Mouse (Mus musculus): ENCODE results near the gene Kdelr1. TPM values are rescaled to one million over a fixed set of nuclear protein-coding genes. Genes with fewer than 3 reads are reported as not detected.

Kdelr1 gene
- 336 and 353 TPM in 2 replicates for polyA plus RNA-seq (2012; rRNA removed)

DNA sequence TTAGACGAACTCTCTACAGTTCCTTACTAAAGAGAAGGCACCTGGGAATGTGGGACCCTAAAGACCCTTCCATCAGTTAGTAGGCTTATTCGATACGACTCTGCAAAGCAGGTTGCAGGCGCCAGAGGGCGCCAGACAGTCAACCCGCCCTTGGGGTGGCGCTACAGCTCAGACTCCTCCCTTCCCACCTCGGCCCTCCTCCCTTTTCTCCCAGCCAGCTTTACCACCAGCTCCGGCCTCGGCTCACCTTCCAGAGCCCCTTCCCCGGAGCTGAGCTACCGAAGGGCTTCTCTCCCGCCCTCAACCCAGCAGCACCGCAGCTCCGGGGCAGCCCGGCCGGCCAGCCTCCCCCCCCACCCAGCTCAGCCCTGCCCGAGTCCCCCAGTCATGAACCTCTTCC lies at the start of gene Kdelr1:
Gene Kdelr1 (plus strand): TSS at position 149 of the 400 bp plus-strand sequence.
- no peak for DNase-seq (ENCODE audit: low read depth)

DNA sequence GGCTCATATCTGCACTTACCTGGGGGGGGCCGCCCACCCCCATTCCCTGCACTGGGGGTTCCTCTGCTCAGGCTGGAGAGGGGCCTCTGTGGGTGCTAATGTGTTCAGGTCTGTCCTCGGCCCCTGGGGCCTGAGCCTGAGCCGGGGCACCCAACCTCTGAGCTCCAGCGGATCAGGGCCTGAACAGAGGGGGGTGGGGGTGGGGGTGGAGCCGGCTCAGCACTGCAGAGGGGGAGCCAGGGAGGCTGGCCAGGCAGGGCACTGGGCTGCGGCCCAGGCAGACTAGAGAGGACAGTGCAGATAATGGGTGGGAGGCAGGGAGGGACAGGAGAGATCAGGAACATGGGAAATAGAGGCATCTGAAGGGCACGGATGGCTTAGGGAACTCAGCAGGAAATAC lies 48.0 kb upstream of the Kdelr1 start, which contains the start of gene Kcnj14:
Gene Kcnj14 (minus strand): TSS at position 185 of the 400 bp plus-strand sequence.
- no peak for DNase-seq (ENCODE audit: low read depth)

DNA sequence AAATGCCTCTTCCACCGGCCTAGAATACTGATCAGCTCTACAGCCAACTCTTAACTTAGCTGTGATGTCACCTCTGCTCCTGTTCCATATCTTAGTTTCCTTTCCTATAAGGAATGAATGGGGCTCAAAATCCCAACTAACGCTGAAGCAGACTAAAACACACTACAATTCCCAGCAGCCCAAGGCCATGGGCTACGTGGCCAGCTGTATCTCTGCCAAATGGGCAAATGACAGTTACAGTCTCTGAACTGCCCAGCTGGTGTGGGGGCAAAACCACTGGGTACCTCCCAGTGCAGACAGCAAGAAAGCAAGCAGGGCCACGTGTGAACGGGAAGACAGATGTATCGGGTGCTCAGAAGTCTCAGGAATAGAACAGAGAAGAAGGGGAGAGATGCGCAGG lies 45.9 kb upstream of the Kdelr1 start:
- no peak for DNase-seq (ENCODE audit: low read depth)

DNA sequence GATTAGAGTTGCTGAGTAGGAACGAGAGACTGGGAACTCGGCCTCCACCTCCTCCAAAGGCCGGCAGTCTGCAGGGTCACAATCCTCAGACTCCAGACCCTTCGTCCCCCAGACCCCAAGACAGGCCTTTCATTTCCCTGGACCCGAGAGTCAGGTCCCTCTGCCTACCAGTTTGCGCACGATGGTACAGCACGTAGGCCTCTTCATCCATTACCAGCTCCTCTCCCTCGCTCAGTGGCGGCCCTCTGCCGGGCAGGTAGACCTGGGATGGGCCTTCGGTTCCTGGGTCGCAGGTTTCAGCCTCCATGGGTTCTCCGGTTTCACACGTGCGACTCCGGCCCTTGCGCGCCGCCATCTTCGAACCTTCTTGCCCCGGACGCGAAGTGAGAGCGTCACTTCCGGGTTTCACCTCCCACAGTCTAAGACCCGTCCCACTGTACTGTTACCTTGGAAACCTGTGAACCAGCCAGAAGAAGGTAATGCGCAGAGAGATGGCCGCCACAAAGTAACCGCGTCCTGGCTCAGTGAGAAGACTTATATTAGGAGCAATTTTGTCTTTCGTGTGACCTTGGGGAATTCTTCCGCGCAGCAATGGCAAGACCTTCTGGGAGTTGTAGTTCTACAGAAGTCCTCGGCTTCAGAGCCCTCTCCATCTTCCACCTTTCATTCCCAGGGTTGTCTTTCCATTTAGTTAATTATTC lies 42.0 kb upstream of the Kdelr1 start, which contains the start of gene Grwd1:
Gene Grwd1 (minus strand): TSS at position 518 of the 701 bp plus-strand sequence.
- peak; percentile 63 for DNase-seq (ENCODE audit: low read depth)

DNA sequence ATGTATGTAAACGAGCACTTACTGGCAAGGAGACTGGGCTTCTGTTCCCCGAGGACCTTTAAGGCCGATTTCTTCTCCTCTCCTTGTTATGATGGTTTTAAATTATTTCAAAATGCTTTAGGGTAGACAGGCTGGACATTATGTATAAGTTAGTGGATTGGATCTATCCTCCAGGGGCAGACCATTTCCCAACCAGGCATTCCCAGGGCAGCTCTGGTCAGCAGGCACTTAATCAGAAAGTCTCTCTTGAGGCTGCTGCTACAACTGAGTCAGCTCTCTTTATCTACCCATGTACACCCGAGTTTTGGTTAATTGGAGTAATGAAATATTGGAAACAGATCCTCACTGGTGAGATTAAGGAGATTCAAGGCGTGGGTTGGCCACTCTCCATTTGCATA lies 41.4 kb upstream of the Kdelr1 start:
- no peak for DNase-seq (ENCODE audit: low read depth)

DNA sequence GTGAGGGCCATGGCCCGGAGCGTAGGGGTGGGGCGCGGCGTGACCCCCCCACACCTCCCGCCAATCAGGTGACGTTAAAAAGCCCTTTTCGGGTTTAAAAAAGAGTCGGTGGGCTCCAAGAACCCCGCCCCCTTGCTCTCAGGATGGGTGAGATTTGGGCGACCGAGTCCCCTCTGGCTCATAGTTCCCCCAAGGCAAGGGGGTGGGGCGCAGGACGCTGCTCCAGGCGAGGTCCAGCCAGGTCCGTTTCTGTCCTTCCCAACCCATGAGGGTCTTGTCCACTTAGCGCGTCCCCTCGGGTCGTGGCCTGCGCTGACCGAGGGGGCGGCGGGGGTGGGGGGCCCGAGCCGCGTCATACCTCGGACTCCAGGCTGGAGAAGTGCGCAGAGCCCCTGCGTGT lies 40.1 kb upstream of the Kdelr1 start:
- DNase-seq (ENCODE audit: low read depth): no peak

DNA sequence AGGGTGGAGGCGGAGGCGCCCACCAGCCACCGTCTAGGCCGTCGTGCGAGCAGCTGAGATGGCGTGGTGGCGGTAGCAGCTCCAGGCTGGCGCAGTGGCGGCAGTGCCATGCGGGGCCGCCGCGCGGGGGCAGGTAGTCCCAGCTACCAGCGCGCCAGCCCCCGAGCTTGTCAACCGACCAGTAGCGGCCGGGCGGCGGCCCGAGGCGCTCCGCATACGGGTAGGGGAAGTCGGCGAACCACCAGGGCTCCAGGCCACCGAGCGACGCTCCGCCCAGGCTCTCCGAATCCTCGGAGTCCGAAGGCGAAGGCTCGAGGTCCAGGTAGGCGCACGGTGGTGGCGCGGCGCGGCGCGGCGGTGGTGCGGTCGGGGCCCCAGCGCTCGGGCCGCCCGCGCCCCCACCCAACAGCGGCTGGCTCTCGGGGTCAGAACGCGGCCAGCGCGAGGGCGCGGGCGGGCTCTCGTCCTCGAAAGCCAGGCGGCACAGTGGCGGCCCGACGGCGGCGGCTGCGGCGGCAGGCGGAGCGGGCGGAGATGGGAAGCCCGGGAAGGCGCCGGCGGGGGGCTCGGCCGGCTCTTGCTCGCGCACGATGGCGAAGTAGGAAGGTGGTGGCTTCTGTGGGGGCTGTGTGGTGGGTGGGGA lies 39.3 kb upstream of the Kdelr1 start:
- no peak for DNase-seq (ENCODE audit: low read depth)

DNA sequence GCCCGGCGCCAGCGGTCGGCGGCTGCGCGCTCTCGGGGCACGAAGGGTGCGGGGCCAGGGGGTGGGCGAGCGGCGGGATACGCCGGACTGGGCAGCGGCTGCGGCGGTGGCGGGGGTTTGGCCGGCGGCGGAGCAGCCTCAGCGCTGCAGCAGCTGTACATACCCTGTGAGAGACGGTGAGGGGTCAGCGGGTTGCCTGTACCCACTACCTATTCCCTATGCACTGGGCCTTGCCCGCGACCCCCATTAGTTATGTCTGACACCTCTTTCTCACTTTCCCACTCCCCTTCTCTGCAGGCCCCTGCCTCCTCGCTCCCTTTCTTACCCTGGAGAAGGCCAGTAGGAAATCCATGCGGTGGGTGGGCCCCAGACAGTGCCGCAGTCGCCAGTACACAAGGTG lies 38.6 kb upstream of the Kdelr1 start:
- no peak for DNase-seq (ENCODE audit: low read depth)

DNA sequence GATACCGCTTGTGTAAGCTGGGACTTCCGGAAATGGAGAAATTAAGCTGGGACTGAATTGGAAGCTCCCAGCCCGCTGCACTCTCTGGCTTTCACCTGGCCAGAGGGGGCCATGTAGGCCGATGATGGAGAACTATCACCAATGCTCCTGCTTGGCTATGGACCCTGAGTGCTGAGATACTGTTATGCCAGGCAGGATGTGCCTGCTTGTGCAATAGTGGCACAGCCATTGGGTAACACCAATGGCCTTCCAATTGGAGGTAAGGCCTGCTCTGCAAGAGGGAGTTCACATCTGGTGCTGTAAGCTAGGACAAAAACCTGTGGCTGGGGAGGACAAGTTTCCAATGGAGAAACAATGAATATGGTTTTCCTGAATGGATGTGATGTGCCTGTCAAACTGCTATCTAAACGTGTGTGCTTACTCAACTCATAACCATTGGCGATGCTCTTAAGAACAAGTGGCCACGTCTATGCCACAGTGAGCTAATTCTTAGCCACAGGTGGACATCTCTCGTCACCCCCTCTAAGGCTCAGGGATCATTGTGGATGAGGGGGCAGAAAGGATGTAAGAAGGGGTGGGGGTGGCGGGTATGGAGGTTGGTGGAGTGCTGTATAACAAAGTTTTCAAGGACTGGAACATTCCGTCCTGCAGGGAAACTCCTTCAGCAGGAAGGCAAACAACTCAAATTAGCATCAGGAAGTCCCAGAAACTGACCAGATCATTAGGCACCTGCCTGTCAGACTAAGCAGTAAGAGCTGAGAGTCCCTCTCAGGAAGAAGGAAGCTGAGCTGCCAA lies 29.4 kb upstream of the Kdelr1 start:
- DNase-seq (ENCODE audit: low read depth): no peak

DNA sequence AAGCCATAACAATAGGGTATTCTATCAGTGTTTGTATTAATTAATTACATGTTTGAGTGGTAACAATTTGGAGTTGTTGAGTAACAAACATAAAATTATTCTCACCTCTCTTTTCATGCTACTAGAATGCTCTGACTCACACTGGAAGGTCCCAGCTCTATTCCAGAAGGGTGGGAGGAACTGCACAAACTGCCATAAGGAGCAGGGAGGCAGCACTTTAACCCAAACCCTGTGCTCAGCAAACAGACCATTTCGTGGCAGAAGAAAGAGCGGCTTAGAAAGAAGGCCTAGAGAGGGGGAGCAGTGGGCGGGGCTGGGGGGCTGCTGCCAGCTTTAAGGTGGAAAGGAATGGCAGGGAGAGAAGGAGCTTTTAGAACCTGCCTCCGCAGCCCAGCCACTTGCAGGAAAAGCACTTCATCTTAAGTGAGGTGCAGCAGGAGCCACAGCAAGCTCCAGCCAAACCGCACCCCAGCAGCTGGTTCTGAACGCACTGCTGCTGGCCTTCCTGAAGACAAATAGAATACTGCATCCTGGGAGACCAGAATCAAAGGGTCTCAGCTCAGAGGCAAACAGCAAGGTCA lies 24.0 kb upstream of the Kdelr1 start:
- DNase-seq (ENCODE audit: low read depth): no peak

DNA sequence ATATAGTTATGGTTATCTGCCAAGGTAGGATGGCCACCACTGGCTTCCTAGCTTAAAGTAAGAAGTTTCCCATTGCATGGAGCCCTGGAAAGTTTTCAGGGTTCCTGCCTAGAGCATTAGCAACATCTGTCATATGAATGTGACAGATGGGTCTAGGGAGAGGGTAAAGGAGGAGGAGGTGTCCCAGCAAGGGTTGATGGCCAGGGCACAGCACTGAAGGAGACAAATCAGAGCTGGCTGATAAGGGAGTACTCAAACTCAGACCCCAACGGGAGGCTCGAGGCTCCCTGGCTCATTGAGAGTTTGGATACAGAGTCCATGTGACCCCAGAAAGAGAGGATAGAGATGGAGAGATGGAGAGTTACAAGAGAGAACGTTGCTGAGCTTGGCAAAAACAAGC lies 21.9 kb upstream of the Kdelr1 start:
- no peak for DNase-seq (ENCODE audit: low read depth)

DNA sequence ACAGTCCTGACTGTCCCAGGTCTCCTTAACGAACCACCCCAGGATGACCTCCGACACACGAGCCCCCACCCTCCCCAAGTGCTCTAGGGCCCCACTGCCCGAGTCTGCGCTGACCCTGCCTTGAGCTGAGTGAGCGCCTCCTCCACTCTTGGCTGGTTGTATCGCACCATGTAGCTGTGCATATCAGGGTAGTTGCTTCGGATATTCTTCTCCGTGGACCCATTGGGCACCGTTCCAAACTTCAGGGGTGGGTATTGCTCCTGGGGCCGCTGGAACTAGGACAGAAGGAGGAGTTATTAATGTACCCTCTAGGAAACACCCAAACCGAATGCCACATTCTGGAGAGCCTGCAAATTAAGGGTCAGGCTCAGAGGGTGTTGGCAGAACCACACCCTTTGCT lies 19.5 kb upstream of the Kdelr1 start:
- DNase-seq (ENCODE audit: low read depth): no peak

DNA sequence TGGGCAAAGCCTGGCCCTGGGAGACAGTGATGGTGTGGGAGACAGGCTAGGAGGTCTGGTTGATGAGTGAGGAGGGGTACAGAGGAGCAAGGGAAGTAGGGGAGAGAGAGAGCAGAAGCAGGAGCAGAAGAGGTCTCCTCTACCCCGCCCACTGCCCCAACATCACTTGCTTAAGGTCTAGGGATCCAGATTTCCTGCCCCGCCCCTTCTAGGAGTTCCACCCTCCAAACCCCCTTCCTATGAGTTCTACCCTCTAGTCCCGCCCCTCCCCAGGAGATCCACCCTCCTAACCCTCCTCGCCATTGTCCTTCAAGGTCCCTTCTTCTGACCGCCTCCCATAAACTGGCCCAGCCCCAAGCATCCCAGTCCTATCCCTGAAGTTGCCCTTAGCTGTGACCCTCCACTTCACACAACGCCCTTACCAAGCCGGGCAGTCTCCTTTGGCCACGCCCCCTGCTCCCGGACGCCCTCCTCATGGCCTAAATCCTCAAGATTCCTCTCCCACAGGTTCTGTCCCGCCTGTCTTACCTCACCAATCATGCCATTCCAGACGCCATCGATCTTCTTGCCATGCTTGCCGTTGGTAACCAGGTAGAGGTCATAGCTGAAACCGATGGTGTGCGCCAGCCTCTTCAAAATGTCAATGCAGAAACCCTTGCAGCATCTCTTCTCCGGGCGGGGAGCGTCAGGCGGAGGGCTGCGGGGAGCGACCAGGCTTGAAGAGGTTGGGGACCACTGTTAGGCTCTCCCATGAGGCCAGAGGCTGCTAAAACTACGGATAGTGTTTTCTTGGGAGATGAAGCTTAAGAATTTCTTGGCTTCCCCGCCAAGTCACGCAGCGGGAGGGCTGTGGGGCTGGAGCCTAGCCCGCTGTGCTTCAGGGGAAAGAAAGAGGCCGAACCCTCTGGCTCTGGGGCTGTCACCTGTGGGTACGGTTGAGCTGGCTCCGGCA lies 15.3 kb upstream of the Kdelr1 start:
- no peak for DNase-seq (ENCODE audit: low read depth)

DNA sequence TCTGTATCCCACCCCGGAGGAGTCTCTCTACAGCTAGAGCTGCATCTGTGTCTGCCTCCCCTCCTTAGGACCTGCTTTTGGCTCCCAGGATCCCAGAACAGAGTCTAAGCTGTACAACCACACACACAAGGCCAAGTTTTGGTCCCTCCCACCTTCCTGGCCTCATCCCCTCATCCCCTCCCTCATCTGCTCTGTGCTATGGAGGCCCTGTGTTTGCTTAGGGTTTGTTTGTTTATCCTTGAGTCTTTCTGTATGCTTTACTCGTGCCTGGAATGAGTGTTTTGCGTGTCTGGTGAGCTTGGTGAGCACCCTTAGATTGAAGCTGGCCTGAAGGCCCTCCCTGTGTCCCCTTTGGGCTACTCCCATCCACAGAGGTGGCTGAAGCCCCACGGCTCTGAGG lies 13.6 kb upstream of the Kdelr1 start:
- no peak for DNase-seq (ENCODE audit: low read depth)

DNA sequence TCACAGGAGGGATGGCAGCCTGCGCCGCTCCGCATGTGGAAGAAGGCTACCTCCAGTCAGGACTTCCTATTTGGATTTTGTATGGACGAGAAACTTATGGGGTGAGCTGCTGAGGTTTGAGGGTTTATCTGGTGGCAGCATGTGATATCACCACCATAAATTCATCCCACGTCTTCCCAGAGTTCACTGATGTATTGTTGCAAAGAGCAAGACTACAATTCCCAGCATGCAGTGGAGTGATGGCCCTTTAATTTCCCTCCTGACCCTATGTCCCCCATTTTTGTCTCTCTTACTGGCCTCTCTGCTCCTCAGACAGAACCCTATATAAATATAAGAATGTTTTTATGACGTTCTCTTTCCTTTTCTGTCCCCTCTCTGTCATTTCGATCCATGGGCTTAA lies 9.8 kb upstream of the Kdelr1 start:
- DNase-seq (ENCODE audit: low read depth): no peak

DNA sequence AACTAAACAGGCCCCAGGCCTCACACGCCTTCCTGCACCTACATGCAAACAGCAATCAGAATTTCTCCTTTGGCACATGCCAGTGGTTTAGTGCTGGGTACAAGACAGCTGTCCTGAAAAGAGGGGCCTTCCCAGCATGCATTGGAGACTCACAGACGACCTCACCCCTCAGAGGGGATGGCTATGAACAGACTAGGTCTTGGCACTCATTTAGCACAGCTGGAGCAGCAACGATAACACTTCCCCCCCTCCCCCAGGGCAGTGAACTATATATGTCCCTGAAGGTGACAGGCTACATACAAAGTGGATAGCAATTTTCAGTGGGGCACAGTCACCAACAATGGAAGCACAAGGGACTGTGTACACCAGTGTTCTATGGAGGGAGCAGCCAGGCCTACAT lies 8.1 kb upstream of the Kdelr1 start:
- no peak for DNase-seq (ENCODE audit: low read depth)

DNA sequence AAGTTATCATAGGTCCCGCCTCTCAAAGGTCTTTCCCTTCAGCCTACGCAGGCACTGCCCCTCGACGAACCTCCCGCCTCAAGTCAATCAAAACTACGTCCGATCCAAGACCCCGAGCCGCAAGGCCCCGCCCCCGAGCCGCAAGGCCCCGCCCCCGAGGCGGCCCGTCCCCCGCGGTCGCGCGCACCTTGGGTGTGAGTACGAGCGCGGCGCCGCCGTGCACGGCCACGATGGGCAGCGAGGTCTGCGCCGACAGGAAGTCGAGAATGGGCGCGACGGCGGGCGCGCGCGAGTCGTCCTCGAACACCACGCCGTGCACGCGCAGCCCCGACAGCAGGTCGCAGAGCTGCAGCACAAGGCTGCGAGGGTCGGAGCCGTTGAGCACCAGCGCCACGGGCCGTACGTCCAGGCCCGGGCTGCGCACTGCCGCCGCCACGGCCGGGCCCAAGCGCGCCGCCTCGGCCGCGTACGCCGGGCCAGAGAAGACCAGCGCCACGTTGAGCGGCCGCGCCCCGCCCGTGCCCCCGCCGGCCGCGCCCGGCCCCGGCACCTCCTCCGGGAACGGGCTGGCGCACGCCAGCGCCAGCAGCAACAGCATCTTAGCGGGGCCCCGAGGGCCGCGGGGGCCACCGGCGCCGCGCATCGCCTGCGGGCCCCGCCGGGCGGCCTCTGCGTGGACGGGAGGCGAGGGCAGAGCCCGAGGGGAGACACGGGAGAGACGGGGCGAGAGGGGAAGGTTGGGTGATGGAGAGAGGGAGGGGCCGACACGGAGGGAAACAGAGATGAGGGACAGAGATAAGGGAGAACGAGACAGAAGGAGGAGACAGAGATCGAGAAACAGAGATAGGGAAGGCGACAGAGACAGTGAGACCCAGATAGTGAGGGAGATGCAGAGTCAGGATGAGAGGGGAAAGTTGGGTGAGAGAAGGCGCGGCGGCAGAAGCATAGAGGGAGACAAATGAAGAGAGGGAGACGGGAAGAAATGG lies 6.4 kb upstream of the Kdelr1 start:
- DNase-seq (ENCODE audit: low read depth): no peak

DNA sequence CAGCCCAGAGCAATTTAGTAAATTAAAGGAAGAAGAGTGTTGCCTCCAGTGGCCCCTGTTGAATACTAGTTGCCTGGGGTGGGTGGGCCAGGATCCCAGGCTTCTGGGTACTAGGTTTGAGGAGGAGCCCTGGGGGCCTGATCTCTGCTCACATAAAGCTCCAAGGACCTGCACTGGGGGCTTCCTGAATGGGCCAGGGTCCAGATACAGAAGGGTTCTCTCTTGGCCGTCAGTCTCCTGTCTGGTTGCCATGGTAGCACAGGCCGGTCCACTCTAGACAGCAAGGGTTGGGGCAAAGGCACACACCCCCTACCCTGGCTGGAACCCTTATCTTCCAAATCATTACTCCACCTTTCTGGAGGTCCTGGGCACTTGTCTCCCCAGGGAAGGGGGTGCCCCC lies 4.7 kb upstream of the Kdelr1 start:
- no peak for DNase-seq (ENCODE audit: low read depth)

DNA sequence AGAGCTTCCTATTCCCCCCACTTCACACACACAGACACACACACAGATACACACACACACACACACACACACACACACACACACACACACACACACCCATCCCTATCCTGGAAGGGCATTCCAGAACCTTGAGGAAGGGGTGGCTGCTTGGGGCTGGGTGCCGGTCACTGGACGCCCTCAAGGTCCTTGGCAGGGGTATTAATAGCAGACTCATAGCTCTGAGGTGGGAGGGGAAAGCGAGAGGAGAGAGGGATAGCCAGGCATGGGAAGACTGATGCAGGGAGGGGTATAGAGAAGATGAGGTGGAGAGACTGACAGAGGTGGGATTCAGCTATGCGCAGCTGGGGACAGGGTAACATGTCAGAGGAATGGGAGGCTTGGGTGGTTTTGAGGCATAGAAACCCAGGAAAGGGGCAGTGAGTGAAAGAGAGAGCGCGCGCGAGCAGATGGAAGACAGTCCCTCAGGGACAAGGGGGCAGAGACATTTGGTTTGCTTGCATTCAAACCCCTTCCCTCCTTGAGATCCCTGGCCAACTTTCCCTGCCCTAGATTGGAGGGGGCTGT lies 3.4 kb upstream of the Kdelr1 start:
- DNase-seq (ENCODE audit: low read depth): no peak

DNA sequence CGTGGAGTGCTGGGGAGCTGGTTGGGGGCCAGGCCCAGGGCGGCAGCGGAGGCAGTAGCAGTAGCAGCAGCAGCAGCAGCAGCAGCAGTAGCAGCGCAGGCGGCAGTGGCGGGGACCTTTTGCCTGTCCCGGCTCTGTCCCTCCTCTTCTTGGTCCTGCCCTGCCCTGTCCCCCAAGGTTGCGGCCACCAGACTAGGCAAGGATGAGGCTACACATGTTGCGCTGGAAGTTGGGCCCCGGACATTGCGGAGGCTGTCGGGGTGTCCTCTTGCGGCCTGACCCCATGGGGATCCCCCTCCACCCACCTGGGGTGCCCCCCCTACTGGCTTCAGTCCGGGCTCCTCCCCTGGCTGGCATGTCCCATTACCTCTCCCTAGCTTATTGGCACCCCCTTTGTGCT lies 2.8 kb upstream of the Kdelr1 start:
- no peak for DNase-seq (ENCODE audit: low read depth)
